Mouse (Mus musculus) cerebellum, adult 9-10 months (tissue): ENCODE measurements at regions not wholly inside any gene's neighbourhood (a gene's known extent, or its start where the extent isn't known, plus 50 kb on each side); places are given as distances from the start of the nearest gene placed in this dataset.

Experiments
- DNase-seq: peaks from one replicate; pipeline ENCODE4 v3.0.0; 2022

DNA sequence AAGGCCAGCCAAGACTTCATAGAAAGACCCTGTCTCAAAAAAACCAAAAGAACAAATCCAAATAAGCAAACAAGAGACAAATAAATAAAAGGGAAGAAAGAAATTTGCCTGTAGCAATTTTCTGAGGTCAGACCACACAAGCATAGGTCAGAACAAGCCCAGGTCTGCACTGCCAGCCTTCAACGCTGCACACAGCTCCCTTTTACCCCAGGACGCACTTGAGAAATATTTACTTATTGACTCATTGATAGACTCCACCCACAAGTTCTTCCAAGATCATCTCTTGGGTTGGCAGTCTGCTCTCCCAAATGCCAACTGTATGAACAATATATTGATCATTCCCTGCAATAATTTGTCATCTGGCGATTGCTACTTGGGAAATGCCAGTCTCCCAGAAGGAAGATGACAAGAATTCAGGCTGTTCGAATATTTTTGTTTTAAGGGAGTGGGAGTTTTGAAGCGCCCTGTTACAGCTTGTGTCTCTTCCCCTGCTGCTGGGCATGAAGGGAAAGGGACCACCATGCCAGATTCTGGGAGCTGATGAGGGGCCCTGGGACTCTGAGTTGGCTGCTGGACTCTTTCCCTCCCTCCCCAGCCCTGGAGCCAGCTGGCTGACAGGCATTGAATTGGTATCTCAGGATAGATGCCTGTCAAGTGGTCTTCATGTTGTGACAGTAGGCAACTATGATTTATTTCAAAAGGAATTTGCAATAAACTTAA lies 102.9 kb upstream of the Tle3 start:
- no peak for DNase-seq

DNA sequence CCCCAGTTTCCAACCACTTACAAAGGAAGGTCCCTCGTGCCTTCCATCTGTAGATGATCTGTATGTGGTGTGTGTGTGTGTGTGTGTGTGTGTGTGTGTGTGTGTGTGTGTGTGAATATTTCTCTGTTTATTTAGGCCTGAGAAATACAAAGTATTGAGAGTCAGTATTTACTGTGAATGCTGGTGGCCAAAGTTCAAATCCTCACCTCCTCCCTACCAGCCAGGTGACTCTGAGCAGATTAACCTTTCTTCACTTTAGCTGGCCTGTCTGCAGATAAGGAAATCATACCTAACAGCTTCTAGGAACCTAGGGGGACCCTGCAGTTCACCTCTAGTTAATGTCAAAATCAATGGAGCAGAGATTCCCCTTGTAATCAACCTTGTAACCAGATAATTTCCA lies 100.9 kb upstream of the Tle3 start:
- DNase-seq, result no peak

DNA sequence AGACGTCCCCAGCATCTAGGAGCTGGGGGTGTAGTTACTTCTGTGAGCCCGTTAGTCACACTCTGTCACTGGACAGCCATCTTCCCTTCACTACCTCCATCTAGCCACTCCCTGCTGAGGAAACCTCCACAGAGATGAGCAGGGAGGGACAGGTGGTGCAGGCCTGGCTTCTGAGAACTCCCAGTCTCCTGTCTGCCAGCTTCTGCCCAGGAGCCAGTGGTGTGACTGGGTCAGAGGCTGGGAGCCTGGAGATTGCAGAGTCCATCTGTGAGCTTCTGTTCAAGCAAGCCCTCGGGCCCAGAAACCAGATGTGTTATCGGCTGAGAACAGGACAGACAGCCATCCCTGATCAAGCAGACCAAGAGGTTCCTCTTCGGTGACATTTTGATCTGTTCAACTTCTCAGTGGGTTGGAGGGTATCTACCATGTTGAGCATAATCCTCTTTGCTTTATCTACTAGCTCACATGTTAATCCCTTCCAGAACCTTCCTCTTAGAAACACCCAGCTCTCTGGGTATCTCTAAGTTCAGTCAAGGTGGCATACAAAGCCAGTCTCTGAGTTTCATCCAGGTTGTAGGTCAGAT lies 100.3 kb upstream of the Tle3 start:
- no peak for DNase-seq

DNA sequence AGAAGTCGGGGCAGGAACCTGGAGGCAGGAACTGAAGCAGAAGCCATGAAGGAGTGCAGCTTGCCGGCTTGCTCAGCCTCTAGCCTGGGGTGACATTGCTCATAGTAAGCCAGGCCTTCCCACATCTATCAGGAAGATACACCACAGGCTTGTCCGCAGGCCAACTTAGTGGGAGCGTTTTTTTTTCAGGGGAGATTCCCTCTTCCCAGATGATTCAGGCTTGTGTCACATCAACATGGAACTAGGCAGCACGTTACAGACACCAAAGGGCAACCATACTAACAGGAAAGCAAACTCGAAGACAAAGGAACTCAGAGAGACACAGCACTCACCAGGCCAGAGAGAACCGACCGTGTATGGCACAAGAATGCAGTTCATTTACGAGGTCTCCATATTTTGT lies 98.1 kb upstream of the Tle3 start:
- no peak for DNase-seq

DNA sequence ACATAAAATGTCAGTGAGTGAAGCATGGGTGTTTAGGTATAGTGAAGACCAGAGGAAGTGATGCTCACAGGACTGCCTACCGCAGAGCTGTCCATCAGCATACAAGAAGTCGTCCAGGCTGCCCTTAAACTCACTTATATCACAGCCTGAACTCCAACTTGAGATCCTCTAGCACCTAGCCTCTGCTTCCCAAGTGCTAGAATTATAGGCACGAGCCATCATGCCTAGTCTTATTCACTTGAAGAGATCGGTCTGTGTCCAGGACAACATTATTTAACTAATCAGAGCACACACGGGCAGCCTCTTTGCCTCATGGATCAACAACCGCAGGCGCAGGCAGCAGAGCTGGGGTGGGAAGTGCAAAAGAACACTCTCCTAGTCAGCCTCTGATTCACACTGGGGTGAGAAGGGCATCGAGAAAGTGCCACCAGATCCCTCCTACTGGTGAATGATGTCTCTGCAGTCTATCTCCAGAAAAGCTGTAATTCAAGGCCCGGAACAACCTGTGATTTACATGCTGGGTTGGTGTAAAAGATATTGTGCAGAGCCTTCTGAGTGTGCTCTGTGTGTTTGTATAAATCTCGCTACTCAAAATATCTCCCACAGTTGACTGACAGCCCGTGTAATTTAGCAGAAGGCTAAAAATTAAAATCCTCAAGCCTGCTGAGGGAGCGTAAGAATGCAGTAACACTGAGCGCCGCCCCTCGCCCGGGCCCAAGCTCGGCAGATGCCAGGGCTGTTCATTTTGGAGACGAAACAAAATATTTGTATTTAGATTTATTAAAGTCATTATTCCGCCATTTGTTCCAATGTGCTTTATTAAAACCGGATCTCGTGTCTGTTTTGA lies 94.6 kb upstream of the Tle3 start:
- DNase-seq, result peak; percentile 80

DNA sequence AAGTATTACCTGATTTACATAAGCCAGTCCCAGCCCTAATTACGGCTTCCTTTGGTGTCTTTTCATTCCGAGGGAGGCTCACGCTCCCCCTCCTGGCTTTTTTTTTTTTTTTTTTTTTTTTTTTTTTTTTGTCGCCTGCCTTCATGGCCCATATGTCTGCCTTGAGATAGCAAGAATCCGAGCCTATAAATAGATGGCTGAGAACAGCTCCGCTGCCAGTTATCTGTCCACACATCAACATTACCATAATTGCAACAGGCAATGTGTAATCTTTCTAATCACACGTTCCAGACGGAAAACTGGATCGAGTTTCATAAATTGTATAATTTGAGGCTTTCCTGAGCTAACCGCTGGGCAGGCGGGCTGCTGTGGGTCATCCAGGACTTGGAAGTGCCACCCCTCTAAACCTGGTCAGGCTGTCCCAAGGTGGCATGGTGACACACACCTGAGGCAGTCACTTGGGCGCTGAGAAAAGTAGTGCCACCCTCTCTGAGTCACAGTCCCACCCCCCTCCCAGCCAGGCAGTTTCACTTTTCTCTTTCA lies 93.9 kb upstream of the Tle3 start:
- DNase-seq, result peak; percentile 52

DNA sequence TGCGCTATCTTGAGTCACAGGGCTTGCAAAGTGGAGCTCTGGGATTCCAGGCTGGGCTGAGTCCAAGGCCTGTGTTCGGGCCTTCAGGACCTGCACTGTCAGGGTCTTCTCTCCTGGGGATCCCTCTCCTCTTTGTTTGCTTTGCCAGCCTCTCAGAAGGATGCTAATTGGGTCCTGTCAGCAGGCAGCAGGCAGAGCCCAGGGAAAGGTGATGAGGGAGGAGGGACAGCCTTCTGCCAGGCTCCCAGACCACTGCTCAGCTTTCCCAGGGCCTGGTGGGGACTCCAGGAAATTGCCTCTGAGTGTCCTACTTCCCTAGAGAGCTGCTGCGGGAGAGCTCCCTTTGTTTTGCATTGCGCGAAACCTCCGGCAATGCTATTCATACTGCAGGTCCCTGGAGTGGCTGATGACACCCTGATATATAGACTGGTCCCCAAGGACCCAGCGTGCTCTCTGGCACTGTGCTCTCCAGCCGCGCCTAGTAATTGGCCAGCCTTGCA lies 93.1 kb upstream of the Tle3 start:
- DNase-seq, result peak; percentile 12

DNA sequence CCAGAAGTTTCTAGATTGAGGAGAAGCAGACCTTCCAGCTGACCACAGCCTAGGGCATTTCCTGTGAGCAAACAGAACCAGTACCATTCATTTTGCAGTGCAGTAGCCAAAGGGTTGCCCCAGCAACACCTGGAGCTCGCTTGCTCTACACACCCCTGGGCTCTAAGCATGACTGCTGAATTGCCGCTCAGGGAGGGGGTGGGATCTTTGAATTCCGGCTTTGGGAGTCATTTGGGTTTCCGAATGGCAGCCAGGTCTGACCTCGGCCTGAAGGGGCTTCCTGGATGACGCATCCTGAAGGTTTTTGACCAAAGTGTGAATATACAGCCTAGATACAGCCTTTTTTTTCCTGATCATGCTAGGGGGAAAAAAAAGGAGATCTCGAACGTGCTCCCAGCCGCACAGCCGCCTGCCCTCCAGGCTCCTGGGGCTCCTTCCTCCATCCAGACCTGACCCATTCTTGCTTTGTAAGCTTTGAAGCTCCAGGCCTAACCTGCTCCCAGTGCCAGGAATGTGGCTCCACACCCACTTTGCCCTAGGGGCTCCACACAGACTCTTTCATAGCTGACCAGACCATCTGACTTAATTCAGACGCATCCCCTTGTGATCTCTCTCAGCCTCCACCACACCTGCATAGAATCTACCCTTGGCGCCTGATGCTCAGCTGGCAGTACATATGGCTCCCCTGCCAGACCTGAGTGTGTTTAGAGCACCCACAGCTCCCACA lies 91.1 kb upstream of the Tle3 start:
- DNase-seq, result peak; percentile 8

DNA sequence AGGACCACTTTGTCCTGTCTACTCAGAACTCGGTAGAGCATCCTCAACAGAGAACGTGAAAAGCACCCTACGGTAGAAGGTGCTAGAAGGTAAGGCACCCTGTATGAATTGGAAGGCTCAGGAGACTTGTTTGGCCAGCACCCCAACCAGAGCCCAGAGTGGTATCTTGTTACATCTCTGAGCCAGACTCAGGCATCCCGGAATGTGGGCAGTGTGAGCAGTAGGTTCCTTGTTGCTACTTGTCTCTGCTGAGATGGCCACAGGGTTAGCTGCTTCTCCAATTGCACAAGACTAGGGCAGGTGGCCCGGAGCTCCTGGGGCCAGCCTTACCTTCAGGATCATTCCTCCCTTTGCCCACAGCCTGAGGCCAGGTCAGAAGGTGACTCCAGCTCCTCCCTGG lies 88.9 kb upstream of the Tle3 start:
- no peak for DNase-seq

DNA sequence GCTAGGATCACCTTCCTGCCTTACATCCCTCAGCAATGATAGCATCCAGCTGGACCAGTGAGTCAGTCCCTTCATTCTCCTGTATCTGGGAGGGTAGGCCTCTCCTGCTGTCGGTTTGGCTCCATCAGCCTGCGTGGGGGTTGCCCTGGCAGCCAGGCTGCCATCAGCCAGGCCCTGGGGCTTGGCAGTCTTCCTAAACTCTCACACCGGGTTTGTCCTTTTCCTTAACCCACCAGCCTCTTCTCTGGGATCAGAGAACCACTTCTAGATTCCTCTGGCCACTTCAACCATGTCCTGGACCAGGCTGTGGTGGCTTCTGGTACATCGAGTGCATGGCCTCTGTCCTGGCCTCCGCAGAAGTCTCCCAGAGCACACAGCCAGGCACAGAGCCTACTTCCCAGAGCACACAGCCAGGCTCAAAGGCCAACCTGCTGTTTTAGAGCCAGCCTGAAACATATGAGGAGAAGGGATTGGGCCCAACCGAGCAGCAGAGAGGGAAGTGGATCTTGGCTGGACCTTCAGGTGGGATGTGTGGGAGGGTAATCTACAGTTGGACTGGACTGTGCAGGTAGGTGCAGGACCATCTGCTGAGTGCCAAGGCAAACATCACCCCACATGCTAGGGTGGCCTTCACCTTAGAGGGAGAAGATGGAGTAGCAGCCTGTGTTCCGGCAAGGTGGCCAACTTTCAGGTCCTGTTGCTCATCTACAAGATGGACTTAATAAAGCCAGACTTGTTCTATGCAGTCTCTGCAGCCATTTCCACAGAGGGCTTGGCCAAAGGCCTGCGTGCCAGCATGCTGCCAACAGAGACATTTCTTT lies 87.8 kb upstream of the Tle3 start:
- peak; percentile 91 for DNase-seq

DNA sequence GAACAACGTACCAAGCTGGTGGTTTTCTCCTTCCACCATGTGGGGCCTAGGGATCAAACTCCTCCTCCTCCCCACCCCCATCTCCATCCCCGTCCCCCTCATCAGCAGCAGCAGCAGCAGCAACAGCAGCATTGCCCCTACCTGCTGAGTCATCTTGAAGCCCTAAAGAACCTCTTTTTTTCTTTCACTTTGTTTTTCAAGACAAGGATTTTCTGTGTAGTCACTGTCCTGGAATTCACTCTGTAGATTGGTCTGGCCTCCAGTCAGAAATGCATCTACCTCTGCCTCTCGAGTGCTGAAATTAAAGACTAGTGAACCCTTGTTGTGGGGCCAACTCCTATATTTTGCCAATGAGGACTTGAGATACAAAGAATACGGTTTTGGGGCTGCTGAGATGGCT lies 85.6 kb upstream of the Tle3 start:
- no peak for DNase-seq

DNA sequence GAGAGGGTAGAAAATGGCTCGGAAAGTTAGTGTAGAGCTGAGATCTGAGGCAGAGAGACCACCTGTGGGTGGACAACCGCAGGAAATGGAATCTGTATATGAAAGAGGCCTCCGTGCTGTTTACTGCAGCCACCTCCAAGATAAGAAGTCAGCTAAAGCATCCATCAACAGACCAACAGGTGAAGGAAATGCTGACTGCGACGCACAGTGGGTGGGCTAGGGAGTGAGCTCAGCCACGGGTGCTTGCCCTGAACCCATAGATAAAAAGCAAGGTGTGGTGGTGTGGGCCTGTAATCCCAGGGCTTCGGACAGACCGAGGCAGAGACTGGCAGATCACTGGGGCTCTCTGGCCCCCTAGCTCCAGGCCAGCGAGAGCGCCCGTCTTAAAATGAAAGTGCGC lies 83.0 kb upstream of the Tle3 start:
- no peak for DNase-seq

DNA sequence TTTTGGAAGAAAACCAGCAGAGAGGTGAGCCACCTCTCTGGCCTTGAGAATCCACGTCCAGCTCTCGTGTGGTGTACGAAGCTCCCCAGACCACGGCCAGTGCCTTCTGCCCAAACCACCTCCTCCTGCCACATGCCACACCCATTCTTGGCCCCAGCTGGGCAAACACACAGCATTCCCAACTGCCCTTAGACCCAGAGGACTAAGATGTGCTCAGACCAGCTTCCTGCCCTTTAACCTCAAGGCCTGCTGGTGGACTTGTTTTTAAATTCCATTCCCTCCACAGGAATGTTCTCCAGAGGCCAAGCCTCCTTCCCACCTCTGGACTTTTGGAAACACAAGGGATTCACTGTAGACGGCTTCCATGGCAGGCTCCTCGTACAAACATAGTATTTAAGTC lies 82.5 kb upstream of the Tle3 start:
- no peak for DNase-seq

DNA sequence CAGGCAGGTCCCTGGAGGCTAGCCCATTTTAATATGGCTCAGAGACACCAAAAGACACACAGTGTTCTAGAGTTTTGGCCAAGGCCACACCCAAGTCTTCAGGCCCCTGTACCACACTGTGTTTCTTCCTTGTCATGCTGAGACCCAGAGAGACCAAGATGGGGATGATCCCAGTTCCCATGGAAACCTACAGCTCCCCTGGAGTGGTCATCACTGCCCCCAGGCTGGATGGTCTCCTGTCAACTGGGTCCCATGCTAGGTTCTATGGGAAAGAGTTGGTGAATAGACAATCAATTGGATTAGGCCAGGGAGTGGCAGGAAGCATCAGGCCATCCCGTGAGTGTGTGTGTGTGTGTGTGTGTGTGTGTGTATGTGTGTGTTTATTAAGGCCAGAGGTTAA lies 80.5 kb upstream of the Tle3 start:
- DNase-seq, result no peak

DNA sequence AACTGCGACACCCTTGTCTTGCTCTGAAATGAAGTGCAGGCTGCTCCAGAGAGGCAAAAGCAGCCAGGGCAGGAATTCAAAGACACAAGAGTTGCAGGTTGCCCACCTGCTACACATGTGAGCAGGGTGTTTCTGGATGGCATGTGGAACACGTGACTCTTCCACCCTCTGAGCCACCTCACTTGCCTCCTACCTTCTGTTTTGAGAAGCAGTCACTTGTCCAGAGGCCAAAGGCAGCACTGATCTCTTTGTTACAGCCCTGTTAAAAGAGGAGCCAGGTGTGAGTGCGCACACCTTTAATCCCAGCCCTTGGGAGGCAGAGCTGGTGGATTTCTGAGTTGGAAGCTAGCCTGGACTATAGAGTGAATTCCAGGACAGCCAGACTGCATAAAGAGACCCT lies 79.7 kb upstream of the Tle3 start:
- DNase-seq, result peak; percentile 23

DNA sequence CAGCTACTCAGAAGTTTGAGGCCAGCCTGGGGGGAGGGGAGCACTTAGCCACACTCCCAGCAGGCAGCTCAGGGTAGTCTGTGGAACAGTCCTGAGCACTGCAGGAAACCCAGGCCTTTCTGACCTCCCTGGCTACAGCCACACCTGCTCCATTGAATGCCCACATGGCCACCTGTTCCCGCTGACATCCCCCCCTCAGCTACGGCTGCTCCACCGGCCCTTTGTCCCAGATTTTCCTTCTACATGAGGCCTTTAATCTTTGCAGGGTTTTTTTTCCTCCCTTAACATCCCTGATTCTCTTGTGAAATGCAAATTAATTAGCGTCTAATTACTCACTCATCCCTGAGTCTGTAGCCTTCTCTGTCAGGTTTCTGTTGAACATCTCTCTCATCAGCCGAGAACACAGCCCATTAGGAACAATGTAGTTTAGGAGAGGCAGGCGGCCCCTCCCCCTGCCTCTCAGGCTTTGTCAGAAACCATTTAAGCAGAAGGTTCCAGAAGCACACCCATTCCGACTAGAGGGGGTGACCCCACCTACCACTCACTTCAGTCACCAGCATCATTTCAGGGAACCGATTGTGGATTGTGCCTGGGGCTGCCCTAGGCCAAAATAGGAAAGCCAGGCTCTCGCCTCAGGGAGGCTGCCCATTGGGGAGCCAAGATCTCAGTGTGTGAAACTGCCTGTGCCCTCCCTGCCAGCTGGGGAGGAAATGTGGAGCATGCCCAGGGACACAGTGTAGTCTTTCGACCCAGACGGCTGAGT lies 78.8 kb upstream of the Tle3 start:
- peak; percentile 95 for DNase-seq

DNA sequence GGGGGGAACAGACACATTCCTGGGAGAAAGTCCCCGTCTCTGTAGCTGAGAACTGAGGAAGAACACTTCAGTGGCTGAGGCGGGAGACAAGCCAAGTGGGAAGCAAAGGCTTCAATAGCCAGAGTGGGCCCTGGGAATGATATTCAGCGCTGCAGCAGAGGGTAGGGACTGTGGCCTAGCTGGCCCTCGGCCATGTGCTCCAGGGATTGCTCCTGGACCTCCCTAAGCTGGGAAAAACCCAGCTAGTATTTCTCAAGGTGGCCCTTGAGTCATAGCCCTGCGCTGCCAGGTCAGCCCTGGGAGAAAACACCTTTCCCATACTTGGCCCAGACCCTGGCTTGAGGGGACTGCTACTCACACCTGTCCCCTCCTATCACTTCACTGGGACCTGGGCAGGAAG lies 77.2 kb upstream of the Tle3 start:
- peak; percentile 35 for DNase-seq

DNA sequence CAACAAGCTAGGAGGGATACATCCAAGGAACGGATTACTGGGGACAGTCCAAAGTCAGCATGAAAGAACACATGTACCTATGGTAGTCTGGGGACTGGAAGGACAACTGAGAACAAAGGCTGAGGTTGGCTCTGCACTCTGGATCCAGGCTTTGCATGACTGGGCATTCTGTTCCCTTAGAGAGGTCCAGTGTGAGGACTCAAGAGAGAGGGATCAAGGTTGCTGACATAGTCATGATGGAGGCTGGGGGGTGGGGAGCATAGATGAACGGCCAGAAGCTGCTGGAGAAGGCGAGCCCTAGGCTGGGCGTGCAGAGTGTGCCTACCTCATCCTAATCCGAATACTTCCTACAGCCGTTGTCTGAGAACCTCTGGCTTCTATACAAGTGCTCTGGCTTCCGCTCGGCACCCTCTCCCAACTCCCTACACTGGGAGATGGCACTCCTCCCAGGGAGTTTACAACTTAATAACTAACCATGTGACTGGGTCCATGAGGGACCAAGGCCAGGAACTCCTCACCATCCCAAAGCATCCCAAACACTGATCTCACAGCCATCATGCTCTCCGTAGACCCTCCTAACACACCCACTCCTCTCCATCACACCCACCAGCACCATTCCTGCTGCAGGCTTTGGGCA lies 75.7 kb upstream of the Tle3 start:
- peak; percentile 10 for DNase-seq

DNA sequence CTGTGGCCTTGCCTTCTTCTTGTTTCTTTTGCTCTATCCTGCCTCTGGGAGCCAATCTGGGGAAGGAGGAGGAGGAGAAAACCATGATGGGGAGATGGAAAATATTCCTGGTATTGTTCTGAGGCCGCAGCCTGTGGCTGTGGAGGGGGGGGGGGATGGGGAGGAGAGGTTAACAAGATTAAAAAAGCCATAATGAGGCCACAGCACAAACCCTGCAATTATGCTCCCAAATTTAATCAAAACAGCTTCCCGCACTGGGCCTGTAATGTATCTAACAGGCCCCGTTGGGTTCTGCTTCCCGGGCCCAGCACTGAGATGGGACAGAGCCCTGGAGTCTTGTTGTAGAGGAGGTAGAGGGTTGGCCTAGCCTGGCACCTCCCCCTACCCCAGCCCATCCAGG lies 74.8 kb upstream of the Tle3 start:
- DNase-seq, result no peak

DNA sequence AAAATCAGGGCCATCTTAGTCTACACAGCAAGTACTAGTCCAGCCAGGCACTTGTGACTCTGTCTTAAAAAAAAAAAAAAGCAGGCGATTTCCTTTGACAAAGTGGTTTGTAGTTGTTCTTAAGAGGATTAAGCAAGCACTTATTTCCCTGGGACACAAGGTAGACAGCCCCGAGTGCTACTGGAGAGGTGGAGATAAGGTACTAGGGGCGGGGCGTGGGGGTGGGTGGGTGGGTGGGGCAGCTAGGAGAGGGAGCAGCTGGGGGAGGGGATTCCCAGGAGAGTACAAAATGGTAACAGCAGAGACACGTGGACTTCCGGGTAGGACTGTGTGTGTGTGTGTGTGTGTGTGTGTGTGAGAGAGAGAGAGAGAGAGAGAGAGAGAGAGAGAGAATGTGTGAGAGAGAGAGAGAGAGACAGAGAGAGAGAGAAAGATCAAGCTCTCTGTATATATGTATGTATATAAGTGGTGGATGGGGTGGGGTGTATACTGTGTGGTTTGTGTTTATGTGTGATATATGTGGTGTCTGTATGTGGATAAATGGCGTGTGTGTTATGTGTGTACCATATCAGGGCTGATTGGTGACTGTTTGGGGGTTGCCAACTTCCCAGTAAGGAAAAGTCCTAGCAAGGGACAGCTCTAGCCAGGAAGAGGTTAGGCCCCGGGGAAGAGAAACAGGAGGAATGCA lies 72.1 kb upstream of the Tle3 start:
- no peak for DNase-seq
